Mouse (Mus musculus) effector memory CD4-positive, alpha-beta T cell, adult 5 months (primary cell): Measurements from ENCODE around the gene Traf5. TPM values are rescaled to one million over a fixed set of nuclear protein-coding genes. Genes with fewer than 3 reads are reported as not detected.

ENCODE experiments used
- polyA plus RNA-seq: library from polyadenylated mRNA; unstranded; fragments of 100-300 nt; shearing (Covaris generic); gene quantifications from one replicate; pipeline ENCODE4 v1.2.1, GENCODE M21; 2017

Traf5 gene
- 90.1 TPM for polyA plus RNA-seq

DNA sequence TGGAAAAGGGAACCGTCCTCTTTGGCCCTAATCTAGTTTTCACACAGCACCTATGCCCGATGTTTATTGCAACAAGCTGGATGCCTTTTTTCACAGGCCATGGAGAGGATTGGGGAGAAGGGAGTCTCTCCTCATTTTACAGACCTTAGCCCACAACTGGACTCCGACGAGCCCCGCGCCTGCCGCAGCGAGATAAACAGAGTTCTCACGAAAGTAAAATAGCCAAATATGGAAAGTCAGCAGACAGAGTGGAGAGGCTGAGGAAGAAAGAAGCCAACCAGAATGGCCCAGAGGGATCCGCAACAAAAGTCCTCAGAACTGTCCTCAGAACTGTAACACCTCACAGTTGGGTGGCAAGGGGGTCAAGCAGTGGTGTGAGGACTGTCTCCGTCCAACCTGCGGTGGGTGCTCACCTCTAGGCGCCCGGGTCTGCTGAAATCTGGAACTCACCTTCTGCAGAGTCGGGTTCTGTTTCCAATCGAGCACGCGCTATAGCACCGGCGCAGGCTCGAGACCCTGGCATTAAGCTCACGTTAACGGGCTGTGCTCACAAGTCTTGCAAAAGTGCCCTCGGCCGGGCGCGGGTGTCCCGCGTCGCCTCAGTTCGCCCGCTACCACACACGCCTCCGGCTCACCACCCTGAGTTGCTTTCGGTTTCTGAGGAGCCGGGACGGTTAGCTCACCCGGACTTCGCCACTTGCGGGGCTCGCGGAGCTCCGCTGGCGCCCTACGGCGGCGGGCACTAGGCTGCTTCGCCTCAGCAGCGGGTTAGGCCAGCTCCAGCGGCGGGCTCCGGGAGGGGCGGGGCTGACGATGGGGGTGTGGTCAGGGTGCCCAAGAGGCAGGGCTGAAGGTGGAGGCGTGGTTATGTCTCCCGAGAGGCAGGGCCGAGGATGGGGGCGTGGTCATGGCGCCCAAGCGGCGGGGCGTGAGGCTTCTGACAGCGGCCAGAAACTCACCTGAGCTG, at the start of gene Traf5:
Gene Traf5 (minus strand): TSS at position 754 of the 967 bp plus-strand sequence.

GRCm38 (mm10) chr1:192137926-192138910, 45.9 kb upstream of the Traf5 start, which contains the start of gene Rcor3:
TSS of gene Rcor3 (minus strand) at chr1:192138062.

DNA sequence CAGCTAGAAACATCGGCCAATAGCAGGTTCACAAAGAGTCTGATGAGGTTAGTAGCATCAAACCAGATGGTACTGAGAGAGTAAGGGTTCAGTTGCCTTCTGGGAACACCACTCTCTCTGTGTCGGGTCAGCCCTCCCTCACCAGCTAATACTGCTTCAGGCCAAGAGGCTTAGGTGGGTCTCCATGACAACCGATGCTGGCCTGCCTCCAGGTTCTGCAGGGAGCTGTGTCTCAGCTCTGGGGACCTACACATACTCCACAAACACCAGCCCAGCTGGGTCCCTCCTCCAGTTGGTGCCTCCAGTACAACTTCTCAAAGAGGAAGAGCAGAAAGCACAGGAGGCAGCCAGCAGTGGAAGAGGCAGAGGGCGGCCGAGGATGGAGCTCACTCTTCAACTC, 115.2 kb downstream of the Traf5 start, which contains the start of gene Rd3:
Gene Rd3 (plus strand): TSS at position 184 of the 400 bp plus-strand sequence.

Other genes with a start within 250 kb of the Traf5 start
- gene Slc30a1, start 185.8 kb downstream of the Traf5 start, polyA plus RNA-seq, result 26.4 TPM
- 0.80 TPM for gene Rd3, start 115.2 kb downstream of the Traf5 start, polyA plus RNA-seq
- 18.0 TPM for gene Rcor3, start 45.5 kb upstream of the Traf5 start, polyA plus RNA-seq
- not detected for gene Kcnh1, start 98.2 kb upstream of the Traf5 start, polyA plus RNA-seq